Mouse (Mus musculus) midbrain, embryonic 12.5 days (tissue): ENCODE data around the gene Kcns3. TPM values are rescaled to one million over a fixed set of nuclear protein-coding genes. Genes with fewer than 3 reads are reported as not detected.

Experiments used
- ATAC-seq: fragments of 200-750 bp; cut with Nextera tagmentation; 2 replicates; pipeline ENCODE4 v1.8.0; 2017; ENCODE audit warnings: low read depth, moderate TSS enrichment, moderate library complexity; ENCODE audit not compliant: low FRiP score
- H3K27ac ChIP-seq: fragments of 300-500 bp; sonication (generic); replicated peaks from 2 replicates; pipeline ENCODE4 v1.5.1; 2016; ENCODE audit warnings: mild to moderate bottlenecking
- H3K27me3 ChIP-seq: fragments of 300-500 bp; sonication (generic); 2 replicates; pipeline ENCODE4 v1.6.1; 2016; ENCODE audit warnings: mild to moderate bottlenecking
- H3K36me3 ChIP-seq: fragments of 300-500 bp; sonication (generic); 2 replicates; pipeline ENCODE4 v1.6.1; 2016
- H3K4me1 ChIP-seq: fragments of 300-500 bp; sonication (generic); 2 replicates; pipeline ENCODE4 v1.6.1; 2016
- H3K4me2 ChIP-seq: fragments of 300-500 bp; sonication (generic); replicated peaks from 2 replicates; pipeline ENCODE4 v1.6.1; 2016; ENCODE audit warnings: mild to moderate bottlenecking, moderate library complexity
- H3K4me3 ChIP-seq: fragments of 300-500 bp; sonication (generic); 2 replicates; pipeline ENCODE4 v1.5.1; 2016; ENCODE audit warnings: mild to moderate bottlenecking
- H3K9ac ChIP-seq: fragments of 300-500 bp; sonication (generic); replicated peaks from 2 replicates; pipeline ENCODE4 v1.6.1; 2016; ENCODE audit warnings: mild to moderate bottlenecking, moderate library complexity
- H3K9me3 ChIP-seq: fragments of 300-500 bp; sonication (generic); 2 replicates; pipeline ENCODE4 v1.6.1; 2016; ENCODE audit warnings: mild to moderate bottlenecking
- WGBS: fragments of 180-500 bp; shearing (Covaris S2); methylation state at CpG from one replicate; pipeline ENCODE4 v1.1.7; 2016; 5-methylcytosine and 5-hydroxymethylcytosine counted together
- polyA plus RNA-seq: library from polyadenylated mRNA; unstranded; fragments of >200 nt; fragmentation: Nextera tagmentation; extraction: Ambion mirVana; gene quantifications from 2 replicates; pipeline ENCODE4 v1.2.1, GENCODE M21; 2016

Gene Kcns3
- polyA plus RNA-seq, 1 experiment from 2014 or later, result not detected

DNA sequence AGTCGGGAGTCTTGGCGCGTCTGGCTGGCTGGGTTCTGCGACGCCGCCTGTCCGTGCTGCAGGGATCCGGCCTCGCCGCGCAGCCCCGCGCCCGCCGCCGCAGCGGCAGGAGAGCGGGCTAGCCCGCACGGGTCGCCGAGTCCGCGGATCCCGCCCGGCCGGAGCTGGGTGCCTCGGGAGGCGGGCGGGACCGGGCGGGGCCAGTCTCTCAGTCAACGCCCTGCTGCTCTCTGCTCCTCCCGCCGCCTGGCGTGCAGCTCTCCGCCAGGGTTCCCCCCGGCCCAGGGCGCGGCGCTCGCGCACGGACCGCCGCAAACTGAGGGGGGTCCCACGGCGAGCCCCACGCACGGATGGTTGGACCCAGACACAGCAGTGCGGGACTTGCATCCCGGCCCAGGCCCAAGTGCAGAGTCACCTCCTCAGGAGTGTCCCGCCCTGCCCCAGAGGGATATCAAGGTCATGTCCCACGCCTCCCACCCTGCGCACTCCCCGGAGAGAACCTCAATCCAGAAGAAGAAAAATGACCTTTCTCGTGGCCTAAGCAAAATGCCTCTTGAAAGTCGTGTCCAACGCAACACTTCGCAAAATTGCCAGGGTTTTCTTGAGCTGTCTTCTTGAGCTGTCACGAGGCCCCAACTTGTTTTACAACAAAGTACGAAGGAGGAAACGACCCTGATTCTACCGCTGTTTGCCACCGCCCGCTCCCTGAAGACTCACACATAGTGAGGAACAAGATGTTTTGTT, 492 bp downstream of the Kcns3 start:
- Histone ChIP-seq H3K9me3 (no peaks in the 10 kb centered on the region), H3K4me1 (peaks cover 14% of the 10 kb centered on the region), H3K27ac (no peak overlapping the region), H3K27me3 (peaks cover 56% of the 10 kb centered on the region), H3K4me3 (peak overlapping the region; percentile 62), H3K36me3 (no peaks in the 10 kb centered on the region), H3K4me2 (peak overlapping the region; percentile 98), H3K9ac (peak overlapping the region; percentile 52)
- whole genome bisulfite sequencing, result 1% methylated on average over 33 of the region's 66 CpGs
- peak; percentile 81 for ATAC-seq

DNA sequence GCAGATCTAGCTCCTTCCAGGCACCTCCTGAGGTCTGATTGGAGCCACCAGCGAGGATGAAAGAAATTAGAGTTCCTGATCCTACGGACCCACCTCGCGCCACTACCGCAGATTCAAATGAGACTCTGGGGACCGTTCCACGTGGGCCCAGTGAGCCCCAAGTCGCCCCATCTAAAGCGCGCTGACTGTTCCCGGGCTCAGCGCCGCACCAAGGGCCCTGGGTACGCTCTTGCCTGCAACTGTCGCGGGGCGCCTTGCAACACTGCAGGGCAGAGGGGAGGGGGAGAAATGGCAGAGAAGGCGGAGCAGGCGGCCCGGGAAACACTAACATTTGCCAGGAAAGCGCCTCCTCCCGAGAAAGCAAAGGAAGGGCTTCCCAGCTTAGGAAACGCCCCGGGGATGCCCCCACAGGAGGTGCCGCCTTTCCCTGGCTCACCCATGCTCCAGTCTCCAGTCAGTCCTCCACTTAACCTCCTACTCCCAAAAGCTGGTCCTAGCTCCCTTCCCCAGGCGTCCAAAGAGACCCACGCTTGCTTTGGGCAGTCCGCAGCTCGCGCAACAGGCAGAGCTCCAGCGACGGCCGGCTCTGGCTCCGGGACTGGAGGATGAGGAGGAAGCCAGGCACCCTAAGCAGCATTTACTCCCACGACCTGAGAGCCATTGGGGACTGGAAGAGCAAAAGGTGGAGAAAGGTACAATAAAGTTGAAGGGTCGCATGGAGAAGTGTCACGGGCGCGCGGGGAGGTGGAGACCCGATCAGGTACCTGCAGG, 1.2 kb downstream of the Kcns3 start:
- no peaks in the 10 kb centered on the region for H3K36me3 ChIP-seq
- no peaks in the 10 kb centered on the region for H3K9me3 ChIP-seq
- H3K4me1 ChIP-seq, result peaks cover 14% of the 10 kb centered on the region
- H3K9ac ChIP-seq, result peak overlapping the region; percentile 52
- H3K4me3 ChIP-seq, result peak overlapping the region; percentile 62
- H3K27me3 ChIP-seq, result peaks cover 56% of the 10 kb centered on the region
- H3K27ac ChIP-seq, result no peak overlapping the region
- under 1% methylated on average over 40 of the region's 41 CpGs for WGBS
- ATAC-seq, result peak; percentile 70
- H3K4me2 ChIP-seq, result peak overlapping the region; percentile 98

DNA sequence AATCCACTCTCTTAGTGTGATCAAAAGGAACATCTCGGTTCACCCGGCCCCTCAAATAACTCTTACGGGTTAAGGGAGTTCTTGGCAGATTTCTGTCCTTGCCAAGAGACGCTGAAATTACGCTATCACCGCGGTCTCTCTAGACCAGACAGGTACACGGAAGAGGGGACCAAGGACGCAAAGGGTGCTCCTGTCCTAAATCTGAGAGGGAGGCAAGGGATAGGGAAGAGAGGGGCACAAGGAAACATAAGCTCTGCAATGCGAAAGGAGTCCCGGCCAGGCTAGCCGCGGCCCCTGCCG, 1.8 kb downstream of the Kcns3 start:
- H3K4me1 ChIP-seq, result peaks cover 14% of the 10 kb centered on the region
- H3K27ac ChIP-seq, result no peak overlapping the region
- ATAC-seq, result peak; percentile 59
- H3K4me3 ChIP-seq, result peak overlapping the region; percentile 62
- H3K9ac ChIP-seq, result peak overlapping the region; percentile 52; the same call in 1 of the 2 replicates
- H3K36me3 ChIP-seq, result no peaks in the 10 kb centered on the region
- under 1% methylated on average over 14 of the region's 14 CpGs for WGBS
- peaks cover 56% of the 10 kb centered on the region for H3K27me3 ChIP-seq
- peak overlapping the region; percentile 98 for H3K4me2 ChIP-seq
- H3K9me3 ChIP-seq, result no peaks in the 10 kb centered on the region

GRCm38 (mm10) chr12:11144894-11145293, 6.0 kb downstream of the Kcns3 start:
- no peaks in the 10 kb centered on the region for H3K36me3 ChIP-seq
- H3K4me2 ChIP-seq, result no peak overlapping the region
- peaks cover 8% of the 10 kb centered on the region; the same call in 1 of the 2 replicates for H3K4me1 ChIP-seq
- no peaks in the 10 kb centered on the region for H3K9me3 ChIP-seq
- no peak overlapping the region for H3K9ac ChIP-seq
- H3K27me3 ChIP-seq, result peaks cover 26% of the 10 kb centered on the region
- no peak overlapping the region for H3K27ac ChIP-seq
- WGBS, result 82% methylated on average over 1 of the region's 1 CpGs
- H3K4me3 ChIP-seq, result no peak overlapping the region
- ATAC-seq, result no peak

GRCm38 (mm10) chr12:11132418-11132817, 18.4 kb downstream of the Kcns3 start:
- H3K4me2 ChIP-seq, result no peak overlapping the region
- no peak for ATAC-seq

DNA sequence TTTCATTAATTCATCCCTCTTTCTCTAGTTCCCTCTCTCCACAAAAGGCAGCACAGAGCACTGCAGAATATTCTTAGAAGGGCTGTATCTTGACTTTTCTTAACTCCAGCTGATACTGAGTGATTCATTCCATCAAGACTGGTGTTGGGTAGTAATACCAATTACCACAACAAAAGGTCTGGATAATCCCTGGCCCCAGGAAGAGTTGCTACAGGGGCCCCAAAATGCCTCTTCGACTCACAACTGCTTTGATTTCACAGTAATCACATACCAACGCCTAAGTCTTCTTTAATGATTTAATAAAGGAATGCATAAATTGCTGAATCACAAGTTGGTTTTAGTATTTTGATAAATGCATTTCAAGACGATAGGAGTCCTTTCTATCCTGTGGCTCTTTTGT, 21.7 kb downstream of the Kcns3 start:
- Histone ChIP-seq H3K4me2 (no peak overlapping the region), H3K9ac (no peak overlapping the region), H3K36me3 (no peaks in the 10 kb centered on the region), H3K27ac (no peak overlapping the region), H3K27me3 (no peaks in the 10 kb centered on the region), H3K4me1 (no peaks in the 10 kb centered on the region), H3K4me3 (no peak overlapping the region), H3K9me3 (no peaks in the 10 kb centered on the region)
- no peak for ATAC-seq
- 10% methylated on average over 3 of the region's 3 CpGs for WGBS

More at GRCm38 (mm10) chr12:11132418-11132817, 18.4 kb downstream of the Kcns3 start:
- Histone ChIP-seq H3K9me3 (no peaks in the 10 kb centered on the region), H3K27me3 (no peaks in the 10 kb centered on the region), H3K9ac (no peak overlapping the region), H3K27ac (no peak overlapping the region), H3K36me3 (no peaks in the 10 kb centered on the region), H3K4me1 (no peaks in the 10 kb centered on the region), H3K4me3 (no peak overlapping the region)

- Histone ChIP-seq H3K4me3 (no peak overlapping the region), H3K27me3 (no peaks in the 10 kb centered on the region), H3K4me2 (no peak overlapping the region), H3K9me3 (no peaks in the 10 kb centered on the region), H3K36me3 (no peaks in the 10 kb centered on the region), H3K27ac (no peak overlapping the region), H3K9ac (no peak overlapping the region), H3K4me1 (no peaks in the 10 kb centered on the region)
- no peak for ATAC-seq
- WGBS, result 80% methylated on average over 5 of the region's 5 CpGs
These were observed 24.6 kb downstream of the Kcns3 start for GRCm38 (mm10) chr12:11126186-11126759.

DNA sequence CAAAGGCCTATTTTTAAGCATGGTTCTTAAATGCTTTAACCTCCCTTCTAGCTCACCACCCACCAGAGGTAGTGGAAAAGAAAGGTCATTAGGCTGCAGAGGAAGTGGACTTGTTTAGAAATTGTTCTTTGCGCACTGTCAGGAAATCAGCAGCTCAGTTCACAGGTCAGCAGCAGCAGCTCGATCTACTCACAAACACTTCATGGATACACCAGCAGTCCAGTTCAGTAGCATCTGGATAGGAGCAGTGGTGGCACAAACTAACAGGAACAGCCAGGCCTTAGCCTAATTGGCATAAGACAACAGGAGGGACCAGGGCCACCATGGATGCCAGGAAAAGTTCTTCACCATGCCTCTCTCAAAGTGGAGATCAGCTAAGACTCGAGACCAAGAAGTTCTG, 49.3 kb downstream of the Kcns3 start:
- H3K4me1 ChIP-seq, result no peaks in the 10 kb centered on the region
- H3K36me3 ChIP-seq, result no peaks in the 10 kb centered on the region
- WGBS, result 82% methylated on average over 3 of the region's 3 CpGs
- H3K9ac ChIP-seq, result no peak overlapping the region
- ATAC-seq, result no peak
- H3K9me3 ChIP-seq, result no peaks in the 10 kb centered on the region
- no peak overlapping the region for H3K4me2 ChIP-seq
- no peak overlapping the region for H3K27ac ChIP-seq
- no peak overlapping the region for H3K4me3 ChIP-seq
- H3K27me3 ChIP-seq, result no peaks in the 10 kb centered on the region

GRCm38 (mm10) chr12:11088626-11089372, 62.1 kb downstream of the Kcns3 start:
- Histone ChIP-seq H3K27ac (no peak overlapping the region), H3K36me3 (no peaks in the 10 kb centered on the region), H3K27me3 (no peaks in the 10 kb centered on the region), H3K4me2 (no peak overlapping the region), H3K4me1 (no peaks in the 10 kb centered on the region), H3K9ac (no peak overlapping the region), H3K4me3 (no peak overlapping the region), H3K9me3 (no peaks in the 10 kb centered on the region)
- no peak for ATAC-seq
- WGBS, result 71% methylated on average over 5 of the region's 5 CpGs

GRCm38 (mm10) chr12:11086866-11087265, 64.0 kb downstream of the Kcns3 start:
- WGBS, result 90% methylated on average over 5 of the region's 5 CpGs
- Histone ChIP-seq H3K36me3 (no peaks in the 10 kb centered on the region), H3K27ac (no peak overlapping the region), H3K9ac (no peak overlapping the region), H3K9me3 (no peaks in the 10 kb centered on the region), H3K4me1 (no peaks in the 10 kb centered on the region), H3K4me3 (no peak overlapping the region), H3K27me3 (no peaks in the 10 kb centered on the region), H3K4me2 (no peak overlapping the region)
- ATAC-seq, result no peak

DNA sequence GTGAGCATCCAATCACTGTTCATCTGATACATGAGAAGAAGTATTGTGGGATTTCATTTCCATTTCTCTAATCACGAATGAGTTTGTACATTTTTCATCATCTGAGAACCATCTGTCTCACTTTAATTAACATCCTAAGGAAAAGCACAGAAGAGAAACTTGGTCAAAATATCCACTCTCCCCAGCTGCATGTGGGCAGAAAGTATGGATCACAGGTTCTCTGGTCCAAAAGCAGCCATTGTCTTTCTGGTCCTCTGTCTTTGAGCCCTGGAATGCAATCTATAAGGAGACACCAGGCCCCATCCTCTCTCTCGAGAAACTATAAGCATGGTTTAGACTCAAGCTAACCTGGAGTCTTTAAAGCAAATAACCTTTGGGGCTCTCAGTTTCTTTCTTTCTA, 79.8 kb downstream of the Kcns3 start:
- Histone ChIP-seq H3K27ac (no peak overlapping the region), H3K4me1 (peaks cover 2% of the 10 kb centered on the region; the same call in 1 of the 2 replicates), H3K9ac (no peak overlapping the region), H3K4me3 (no peak overlapping the region), H3K36me3 (no peaks in the 10 kb centered on the region), H3K9me3 (no peaks in the 10 kb centered on the region), H3K4me2 (no peak overlapping the region), H3K27me3 (no peaks in the 10 kb centered on the region)
- no peak for ATAC-seq
- WGBS, result 90% methylated on average over 2 of the region's 2 CpGs

- no peak for ATAC-seq
- no peak overlapping the region for H3K9ac ChIP-seq
- H3K4me1 ChIP-seq, result peaks cover 2% of the 10 kb centered on the region; the same call in 1 of the 2 replicates
- WGBS, result 30% methylated on average over 2 of the region's 2 CpGs
- no peaks in the 10 kb centered on the region for H3K36me3 ChIP-seq
- no peaks in the 10 kb centered on the region for H3K9me3 ChIP-seq
- no peak overlapping the region for H3K4me3 ChIP-seq
- H3K4me2 ChIP-seq, result no peak overlapping the region
- no peak overlapping the region for H3K27ac ChIP-seq
- H3K27me3 ChIP-seq, result no peaks in the 10 kb centered on the region
These were observed 84.0 kb downstream of the Kcns3 start for GRCm38 (mm10) chr12:11066865-11067264.
